Mouse (Mus musculus) erythroblast, embryonic 14.5 days (primary cell): ENCODE results near the gene Traf4.

Experiments
- GATA1 ChIP-seq: IDR thresholded peaks from 2 replicates; pipeline ENCODE4 v1.6.1; 2012; ENCODE audit warnings: low read length, inconsistent platforms, mixed read lengths
- TAL1 ChIP-seq: IDR thresholded peaks from 3 replicates; pipeline ENCODE4 v1.6.1; 2012; ENCODE audit warnings: low read length, inconsistent platforms, mixed read lengths

- no peak for TF ChIP-seq GATA1
- no peak for TF ChIP-seq TAL1
Observed at GRCm38 (mm10) chr11:78165761-78166109, 346 bp upstream of the Traf4 start.
